Mouse (Mus musculus): ENCODE data around the gene St6galnac5. TPM values are rescaled to one million over a fixed set of nuclear protein-coding genes. Genes with fewer than 3 reads are reported as not detected.
A peak's percentile ranks its signal among the peaks of the same experiment; 100 is the strongest.

Gene St6galnac5
- polyA plus RNA-seq, 1 experiment: 0.28 TPM

DNA sequence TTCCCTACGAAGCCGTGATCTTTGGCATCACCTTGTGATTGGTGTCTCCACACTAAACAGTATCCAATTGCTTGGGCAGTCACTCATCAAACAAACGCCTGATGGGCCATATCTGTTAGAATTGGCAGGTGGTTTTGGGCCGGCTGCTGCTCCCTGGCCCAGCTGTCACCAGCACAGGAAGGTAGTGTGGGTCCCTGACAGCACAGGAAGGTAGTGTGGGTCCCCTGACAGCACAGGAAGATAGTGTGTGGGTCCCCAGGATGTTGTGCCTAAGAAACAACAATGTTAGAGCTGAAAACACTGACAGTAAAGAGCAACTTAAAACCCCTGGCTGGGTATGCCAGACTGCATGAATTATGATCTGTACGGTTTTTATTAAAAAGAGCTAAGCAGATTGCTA, 40.4 kb downstream of the St6galnac5 start:
- TF ChIP-seq CTCF (IDR thresholded peaks at IDR 0.05; ENCODE audit: extremely low read depth, insufficient read length, insufficient replicate concordance, low read depth, low read length) (no peak), POLR2A (IDR thresholded peaks at IDR 0.05; ENCODE audit: low read depth, low read length) (no peak)
- Histone ChIP-seq H3K4me1 (ENCODE audit: control insufficient read depth, insufficient read depth, insufficient read length, low read length) (no peaks in the 10 kb centered on the region), H3K27ac (ENCODE audit: insufficient read depth, low read depth, low read length) (no peak overlapping the region), H3K4me3 (ENCODE audit: low read depth, low read length) (no peak overlapping the region), H3K27me3 (ENCODE audit: control insufficient read depth, insufficient read depth, low read length) (no peaks in the 10 kb centered on the region), H3K36me3 (ENCODE audit: control insufficient read depth, insufficient read depth, low read length) (no peaks in the 10 kb centered on the region)
- 67% methylated on average over 5 of the region's 5 CpGs for WGBS

DNA sequence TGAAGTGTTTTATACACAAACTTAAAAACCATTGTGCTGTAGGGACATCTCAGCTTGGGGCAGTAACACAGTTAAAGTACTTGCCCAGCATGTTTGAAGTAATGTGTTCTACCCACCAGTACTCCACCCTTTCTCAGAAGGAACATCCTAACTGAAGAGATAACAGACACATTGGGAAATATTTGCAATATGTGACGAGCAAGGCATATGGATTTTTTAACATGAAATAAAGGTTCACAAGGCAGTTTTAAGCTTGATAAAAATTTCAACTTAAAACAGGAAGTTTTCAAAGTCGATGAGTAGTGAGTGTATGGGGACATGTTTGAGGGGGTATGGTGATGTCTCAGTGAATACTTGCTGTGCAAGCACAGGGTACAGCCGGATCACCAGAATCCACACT, 45.7 kb downstream of the St6galnac5 start:
- no peaks in the 10 kb centered on the region for H3K4me1 ChIP-seq (ENCODE audit: control insufficient read depth, insufficient read depth, insufficient read length, low read length)
- H3K36me3 ChIP-seq (ENCODE audit: control insufficient read depth, insufficient read depth, low read length): no peaks in the 10 kb centered on the region
- no peaks in the 10 kb centered on the region for H3K27me3 ChIP-seq (ENCODE audit: control insufficient read depth, insufficient read depth, low read length)
- no peak overlapping the region for H3K4me3 ChIP-seq (ENCODE audit: low read depth, low read length)
- H3K27ac ChIP-seq (ENCODE audit: insufficient read depth, low read depth, low read length): no peak overlapping the region
- 77% methylated on average over 3 of the region's 3 CpGs for WGBS
- no peak for TF ChIP-seq CTCF (IDR thresholded peaks at IDR 0.05; ENCODE audit: extremely low read depth, insufficient read length, insufficient replicate concordance, low read depth, low read length)
- TF ChIP-seq POLR2A (IDR thresholded peaks at IDR 0.05; ENCODE audit: low read depth, low read length): no peak

DNA sequence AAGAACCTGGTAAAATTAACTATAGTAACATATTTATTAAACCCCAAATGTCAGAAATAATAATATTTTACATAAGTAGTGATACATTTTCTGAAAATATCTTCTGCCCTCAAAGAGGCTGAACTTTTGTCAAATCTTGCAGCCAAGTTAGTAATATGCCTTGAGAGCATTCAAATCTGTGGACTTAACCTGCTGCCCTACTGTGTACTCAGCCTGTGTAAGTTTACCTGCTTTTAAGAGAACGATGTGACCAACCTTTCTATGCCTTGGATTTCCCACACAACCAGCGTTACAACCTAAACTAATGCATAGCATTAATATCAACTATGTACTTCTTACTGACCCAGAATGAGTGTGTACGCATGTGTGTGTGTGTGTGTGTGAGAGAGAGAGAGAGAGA, 48.3 kb downstream of the St6galnac5 start:
- Histone ChIP-seq H3K27ac (ENCODE audit: insufficient read depth, low read depth, low read length) (no peak overlapping the region), H3K4me3 (ENCODE audit: low read depth, low read length) (no peak overlapping the region), H3K36me3 (ENCODE audit: control insufficient read depth, insufficient read depth, low read length) (no peaks in the 10 kb centered on the region), H3K27me3 (ENCODE audit: control insufficient read depth, insufficient read depth, low read length) (no peaks in the 10 kb centered on the region), H3K4me1 (ENCODE audit: control insufficient read depth, insufficient read depth, insufficient read length, low read length) (no peaks in the 10 kb centered on the region)
- no peak for TF ChIP-seq POLR2A (IDR thresholded peaks at IDR 0.05; ENCODE audit: low read depth, low read length)
- TF ChIP-seq CTCF (IDR thresholded peaks at IDR 0.05; ENCODE audit: extremely low read depth, insufficient read length, insufficient replicate concordance, low read depth, low read length): no peak
- WGBS: 86% methylated on average over 3 of the region's 3 CpGs

DNA sequence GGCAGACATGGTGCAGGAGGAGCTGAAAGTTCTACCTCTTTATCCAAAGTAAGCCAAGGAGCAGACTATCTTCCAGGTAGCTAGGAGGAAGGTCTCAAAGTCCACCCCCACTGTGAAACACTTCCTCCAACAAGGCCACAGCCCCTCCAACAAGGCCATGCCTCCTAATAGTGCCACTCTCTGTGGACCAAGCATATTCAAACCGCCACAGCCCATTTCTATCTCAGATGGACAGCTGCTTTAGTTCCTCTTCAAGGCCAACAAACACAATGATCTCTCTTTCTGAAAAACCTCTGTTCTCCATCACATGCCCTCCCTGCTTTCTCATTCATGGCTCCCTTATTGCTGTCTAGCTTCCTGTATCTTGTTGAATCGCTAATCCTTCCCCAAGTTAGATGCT, 49.5 kb downstream of the St6galnac5 start:
- no peaks in the 10 kb centered on the region for H3K36me3 ChIP-seq (ENCODE audit: control insufficient read depth, insufficient read depth, low read length)
- no peak overlapping the region for H3K4me3 ChIP-seq (ENCODE audit: low read depth, low read length)
- H3K27me3 ChIP-seq (ENCODE audit: control insufficient read depth, insufficient read depth, low read length): no peaks in the 10 kb centered on the region
- no peak overlapping the region for H3K27ac ChIP-seq (ENCODE audit: insufficient read depth, low read depth, low read length)
- TF ChIP-seq CTCF (IDR thresholded peaks at IDR 0.05; ENCODE audit: extremely low read depth, insufficient read length, insufficient replicate concordance, low read depth, low read length) (no peak), POLR2A (IDR thresholded peaks at IDR 0.05; ENCODE audit: low read depth, low read length) (no peak)
- H3K4me1 ChIP-seq (ENCODE audit: control insufficient read depth, insufficient read depth, insufficient read length, low read length): no peaks in the 10 kb centered on the region
- 75% methylated on average over 2 of the region's 2 CpGs for WGBS

DNA sequence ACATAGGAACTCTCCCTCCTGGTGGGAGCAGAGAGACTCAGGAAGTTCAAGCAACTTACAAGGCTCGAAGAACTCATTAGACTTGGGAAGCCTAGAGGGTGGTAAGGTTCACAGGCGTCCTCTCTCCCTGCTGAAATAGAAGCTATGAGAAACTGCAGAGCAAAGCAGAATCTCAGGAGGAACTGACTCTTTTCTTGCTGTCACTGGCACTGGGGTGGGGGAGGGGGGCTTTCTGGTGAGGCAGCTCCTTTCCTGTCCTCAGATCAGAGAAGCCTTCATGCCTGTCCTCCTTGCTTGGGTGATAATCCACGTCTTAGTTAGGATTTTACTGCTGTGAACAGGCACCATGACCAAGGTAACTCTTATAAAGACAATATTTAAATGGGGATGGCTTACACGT, 50.0 kb downstream of the St6galnac5 start:
- Histone ChIP-seq H3K4me3 (ENCODE audit: low read depth, low read length) (no peak overlapping the region), H3K27ac (ENCODE audit: insufficient read depth, low read depth, low read length) (0 out of 2 replicates have a peak overlapping the region, but pooled peaks have one; percentile 18), H3K36me3 (ENCODE audit: control insufficient read depth, insufficient read depth, low read length) (no peaks in the 10 kb centered on the region), H3K4me1 (ENCODE audit: control insufficient read depth, insufficient read depth, insufficient read length, low read length) (no peaks in the 10 kb centered on the region), H3K27me3 (ENCODE audit: control insufficient read depth, insufficient read depth, low read length) (no peaks in the 10 kb centered on the region)
- TF ChIP-seq CTCF (IDR thresholded peaks at IDR 0.05; ENCODE audit: extremely low read depth, insufficient read length, insufficient replicate concordance, low read depth, low read length) (no peak), POLR2A (IDR thresholded peaks at IDR 0.05; ENCODE audit: low read depth, low read length) (no peak)
- WGBS: 62% methylated on average over 4 of the region's 4 CpGs

DNA sequence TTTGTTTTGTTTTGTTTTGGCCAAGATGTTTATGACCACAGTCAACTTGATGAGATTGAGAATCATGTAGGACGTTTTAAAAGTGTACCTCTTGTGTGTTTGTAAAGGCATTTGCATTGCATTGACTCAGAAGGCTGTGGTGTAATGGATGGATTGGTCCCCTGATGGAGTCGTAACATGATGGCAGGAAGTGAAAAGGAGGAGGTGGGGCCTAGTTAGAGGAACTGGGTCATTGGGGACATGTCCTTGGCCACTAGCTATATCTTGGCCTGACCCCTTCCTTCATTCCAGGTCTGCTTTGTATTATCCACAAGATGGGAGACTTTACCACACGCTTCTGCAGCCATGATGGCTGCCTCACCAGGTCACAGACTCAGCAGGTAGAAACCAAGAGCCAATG, 50.7 kb downstream of the St6galnac5 start:
- Histone ChIP-seq H3K36me3 (ENCODE audit: control insufficient read depth, insufficient read depth, low read length) (no peaks in the 10 kb centered on the region), H3K4me1 (ENCODE audit: control insufficient read depth, insufficient read depth, insufficient read length, low read length) (no peaks in the 10 kb centered on the region), H3K27me3 (ENCODE audit: control insufficient read depth, insufficient read depth, low read length) (no peaks in the 10 kb centered on the region), H3K4me3 (ENCODE audit: low read depth, low read length) (no peak overlapping the region), H3K27ac (ENCODE audit: insufficient read depth, low read depth, low read length) (no peak overlapping the region)
- TF ChIP-seq POLR2A (IDR thresholded peaks at IDR 0.05; ENCODE audit: low read depth, low read length): no peak
- no peak for TF ChIP-seq CTCF (IDR thresholded peaks at IDR 0.05; ENCODE audit: extremely low read depth, insufficient read length, insufficient replicate concordance, low read depth, low read length)
- WGBS: 63% methylated on average over 3 of the region's 3 CpGs

DNA sequence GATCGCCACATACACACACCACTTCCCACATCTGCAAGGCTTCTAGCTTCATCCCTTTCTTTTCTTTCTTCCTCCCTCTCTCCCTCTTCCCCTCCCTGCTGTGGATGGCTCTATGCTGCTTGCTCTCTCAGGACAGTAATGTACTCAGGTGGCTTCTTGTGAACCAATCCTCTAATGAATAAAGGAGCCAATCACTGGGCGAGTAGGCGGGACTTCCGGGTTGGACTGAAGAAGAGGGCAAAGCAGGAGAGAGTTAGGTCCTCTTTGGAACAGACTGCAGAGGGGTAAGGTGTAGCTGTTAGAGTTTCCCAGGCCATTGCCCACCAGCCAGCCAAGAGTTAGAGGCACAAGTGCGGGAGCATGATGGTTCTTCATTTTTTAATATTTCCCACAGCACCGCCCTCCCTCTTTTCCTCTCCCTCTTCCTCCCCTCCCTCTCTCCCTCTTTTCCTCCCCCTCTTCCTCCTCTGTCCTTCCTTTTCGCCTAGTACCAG, 52.2 kb downstream of the St6galnac5 start:
- 75% methylated on average over 7 of the region's 7 CpGs for WGBS
- H3K27ac ChIP-seq (ENCODE audit: insufficient read depth, low read depth, low read length): peak overlapping the region; percentile 79
- TF ChIP-seq POLR2A (IDR thresholded peaks at IDR 0.05; ENCODE audit: low read depth, low read length) (no peak), CTCF (IDR thresholded peaks at IDR 0.05; ENCODE audit: extremely low read depth, insufficient read length, insufficient replicate concordance, low read depth, low read length) (no peak)
- no peaks in the 10 kb centered on the region for H3K4me1 ChIP-seq (ENCODE audit: control insufficient read depth, insufficient read depth, insufficient read length, low read length)
- H3K27me3 ChIP-seq (ENCODE audit: control insufficient read depth, insufficient read depth, low read length): no peaks in the 10 kb centered on the region
- no peaks in the 10 kb centered on the region for H3K36me3 ChIP-seq (ENCODE audit: control insufficient read depth, insufficient read depth, low read length)
- peak overlapping the region; percentile 33 for H3K4me3 ChIP-seq (ENCODE audit: low read depth, low read length)

Data from small intestine, adult 2 months (tissue).